Mouse (Mus musculus) adrenal gland, adult 2 months (tissue): ENCODE results near the gene Banp. TPM values are rescaled to one million over a fixed set of nuclear protein-coding genes. Genes with fewer than 3 reads are reported as not detected.

Source experiments
- DNase-seq: peaks from one replicate; pipeline ENCODE4 v3.0.0; 2021
- microRNA-seq, 2 experiments: library from miRNA; unstranded; fragments of <30 nt; microRNA quantifications; one replicate each; pipeline ENCODE4 v1.2.0; 2021
- polyA plus RNA-seq: library from polyadenylated mRNA; depleted of rRNA; stranded (reverse); fragments of >200 nt; gene quantifications from 2 replicates; pipeline ENCODE4 v1.2.3, GENCODE M21; 2012; rRNA removed
- total RNA-seq, 2 experiments: library from RNA; stranded (reverse); gene quantifications; 2 replicates each; pipeline ENCODE4 v1.2.3; 2021

The Banp gene
- total and polyA plus RNA-seq, 3 experiments, result 16.3 to 72.6 (median 52.3) TPM

DNA sequence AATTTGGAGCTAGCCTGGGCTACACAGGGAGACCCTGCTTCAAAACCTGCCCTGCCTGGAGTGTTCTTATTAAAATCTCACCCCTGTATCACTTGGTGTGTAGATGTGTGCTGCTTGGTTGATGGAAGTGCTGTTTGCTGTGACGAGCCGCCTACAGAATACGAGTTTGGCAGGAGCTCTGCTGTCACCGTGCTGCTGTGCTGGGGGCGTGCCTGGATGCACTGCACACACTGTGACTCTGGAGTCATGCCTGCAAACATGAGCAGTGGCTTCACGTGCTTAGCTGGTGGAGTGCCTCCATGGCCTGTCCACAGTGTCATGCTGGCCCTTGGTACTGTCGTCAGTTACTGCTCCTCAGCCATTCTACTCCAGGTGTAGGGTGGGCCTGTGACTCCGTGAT, 109.4 kb downstream of the Banp start:
- DNase-seq, result no peak

DNA sequence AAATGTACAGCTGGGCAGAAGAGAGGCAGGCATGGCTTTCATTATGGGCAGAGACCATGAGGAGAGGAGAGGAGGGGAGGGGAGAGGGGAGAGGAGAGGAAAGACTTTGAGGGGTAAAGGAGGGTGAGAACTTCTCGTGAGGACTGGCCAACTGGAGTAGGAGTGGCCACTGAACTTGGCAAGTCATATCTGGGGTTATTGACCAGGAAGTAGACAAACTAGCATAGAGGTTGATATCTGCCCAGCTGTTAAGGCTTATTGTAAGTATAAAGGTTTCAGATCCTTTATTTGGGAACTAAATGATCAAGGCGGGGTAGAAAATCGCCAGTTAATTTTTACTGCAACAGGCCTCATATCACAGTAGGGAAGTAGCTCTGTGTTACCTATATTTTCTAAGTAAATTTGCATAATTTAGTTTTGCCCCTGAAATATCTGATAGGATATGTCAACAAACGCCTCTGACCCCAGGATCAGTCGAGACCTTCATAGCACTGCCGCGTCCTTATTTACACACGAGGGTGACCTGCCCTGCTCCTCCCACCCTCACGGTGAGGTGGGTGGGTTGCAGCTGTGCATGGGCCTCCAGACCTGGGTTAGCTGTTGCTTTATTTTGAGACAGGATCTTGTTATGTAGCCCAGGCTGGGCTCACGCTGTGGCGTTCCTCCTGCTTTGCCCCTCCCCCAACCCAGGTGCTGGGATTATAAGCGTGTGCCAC, 113.1 kb downstream of the Banp start:
- no peak for DNase-seq

DNA sequence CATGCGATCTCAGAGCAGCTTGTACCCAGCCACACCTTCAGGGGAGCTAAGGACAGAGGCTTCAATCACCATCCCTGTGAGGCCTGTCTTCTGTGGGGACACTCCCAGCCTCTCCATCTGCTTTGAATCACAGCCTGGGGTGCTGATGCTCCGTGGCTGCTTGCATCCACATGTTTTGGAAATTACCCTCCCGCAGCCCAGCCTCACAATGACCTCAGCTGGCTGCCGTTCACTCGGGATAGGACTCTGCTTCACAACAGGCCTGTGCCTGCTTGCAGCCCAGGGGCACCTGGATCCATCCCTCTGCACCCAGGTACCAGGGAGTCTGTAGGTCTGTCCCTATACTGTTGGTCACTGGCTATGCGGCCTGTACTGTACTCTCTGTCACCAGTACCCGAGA, 114.8 kb downstream of the Banp start:
- DNase-seq, result no peak

DNA sequence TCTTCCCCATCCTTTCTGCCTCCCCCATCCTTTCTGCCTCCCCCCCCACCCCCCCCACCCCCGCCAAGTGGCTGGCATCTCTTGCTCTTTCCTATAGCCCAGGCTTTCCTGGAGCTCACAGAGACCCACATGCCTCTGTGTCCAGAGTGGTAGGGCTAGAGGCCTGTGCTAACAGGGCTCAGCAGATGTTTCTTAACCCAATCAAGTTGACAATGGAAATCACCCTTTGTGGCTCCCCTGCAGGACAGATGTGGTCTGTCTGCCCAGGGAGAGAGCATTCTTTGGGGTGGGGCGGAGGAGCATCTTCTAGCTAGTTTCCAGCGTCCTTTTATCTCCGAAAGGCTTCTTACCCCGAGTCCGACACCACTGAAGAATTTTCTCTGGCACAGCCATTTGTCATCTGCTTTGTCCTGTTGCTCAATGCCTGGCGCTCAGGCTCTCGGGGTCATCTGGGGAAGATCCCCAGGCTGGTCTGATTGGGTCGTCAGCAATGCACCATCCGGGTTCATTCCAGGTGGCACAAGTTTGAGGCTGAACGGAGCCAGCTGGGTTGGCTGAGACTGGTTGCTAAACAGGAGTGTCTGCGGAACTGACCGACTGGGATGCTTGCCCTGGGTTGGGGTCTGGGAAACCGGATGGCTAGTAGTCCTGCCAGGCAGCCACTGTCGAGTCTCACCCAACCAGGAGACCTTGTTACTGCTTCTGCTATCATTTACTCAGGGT, 118.4 kb downstream of the Banp start:
- peak; percentile 25 for DNase-seq

DNA sequence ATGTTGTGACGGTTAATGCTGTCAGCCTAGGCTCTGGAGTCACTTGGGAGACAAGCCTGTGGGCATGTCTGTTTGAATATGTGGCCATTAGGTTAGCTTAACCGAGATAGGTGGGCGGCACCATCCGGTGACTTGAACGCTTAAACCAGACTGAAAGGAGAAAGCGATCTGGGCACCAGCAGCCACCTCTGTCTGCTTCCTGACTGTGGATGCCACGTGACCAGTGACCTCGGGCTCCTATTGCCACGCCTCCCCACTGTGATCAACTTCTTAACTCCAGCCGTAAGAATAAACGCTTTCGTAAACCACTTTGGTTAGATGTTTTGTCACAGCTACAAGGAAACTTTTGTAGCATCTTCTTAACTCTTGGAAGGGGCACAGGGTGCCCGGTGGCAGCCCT, 119.1 kb downstream of the Banp start:
- no peak for DNase-seq

DNA sequence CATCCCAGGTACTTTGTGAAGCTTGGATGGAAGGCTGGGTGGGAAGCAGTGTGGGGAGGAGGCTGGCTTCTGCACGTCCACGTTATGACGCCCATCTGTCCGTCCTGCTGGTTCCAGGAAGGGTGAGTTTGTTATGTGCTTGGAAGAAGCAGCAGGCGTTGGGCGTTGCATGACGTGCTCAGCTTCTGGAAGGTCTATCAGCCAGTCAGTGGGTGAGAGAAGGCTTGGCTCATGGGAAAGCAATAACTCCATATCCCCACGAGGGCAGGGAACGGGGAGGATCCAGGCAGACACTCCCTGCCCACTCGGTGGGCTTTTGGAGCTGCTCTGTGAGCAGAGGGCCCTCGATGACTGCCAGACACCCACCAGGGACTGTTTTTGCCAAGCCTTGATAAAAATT, 119.7 kb downstream of the Banp start:
- no peak for DNase-seq

DNA sequence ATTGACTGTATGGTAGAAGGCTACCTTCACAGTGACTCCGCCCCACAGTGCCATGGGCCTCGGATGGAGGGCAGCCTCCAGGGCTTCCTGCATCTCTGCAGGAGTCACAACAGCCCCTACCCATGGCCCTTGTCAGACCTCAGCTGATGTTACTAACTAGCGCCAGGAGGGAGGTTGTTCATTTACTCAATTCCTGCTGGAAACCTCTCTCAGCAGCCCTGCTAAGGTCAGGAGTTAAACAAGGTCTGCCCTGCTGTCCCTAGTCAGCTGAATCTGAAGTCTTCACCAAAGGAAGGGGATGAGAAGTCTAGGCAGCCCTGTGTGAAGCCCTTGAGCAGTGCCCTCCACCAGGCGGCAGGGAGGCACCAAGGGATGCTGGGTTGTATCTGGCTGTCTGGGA, 121.6 kb downstream of the Banp start:
- no peak for DNase-seq

DNA sequence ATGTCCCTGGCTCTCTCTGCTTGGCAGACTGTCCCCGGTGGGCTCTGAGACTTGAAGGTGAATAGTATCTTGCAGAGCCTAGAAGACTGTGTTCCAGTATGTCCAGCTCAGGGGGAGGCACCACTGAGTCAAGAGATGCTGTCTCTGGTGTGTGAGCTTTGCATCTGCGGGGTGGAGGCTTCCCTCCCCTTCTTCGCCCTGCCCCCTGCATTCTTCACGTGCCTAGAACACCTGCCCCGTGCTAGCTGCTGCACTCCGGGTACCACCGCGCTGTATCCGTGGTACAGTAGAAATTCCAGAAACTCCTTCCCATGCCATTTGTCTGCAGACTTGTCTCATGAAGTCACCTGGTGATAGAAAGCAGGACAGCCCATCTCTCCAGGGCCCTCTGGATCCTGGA, 124.4 kb downstream of the Banp start:
- no peak for DNase-seq

DNA sequence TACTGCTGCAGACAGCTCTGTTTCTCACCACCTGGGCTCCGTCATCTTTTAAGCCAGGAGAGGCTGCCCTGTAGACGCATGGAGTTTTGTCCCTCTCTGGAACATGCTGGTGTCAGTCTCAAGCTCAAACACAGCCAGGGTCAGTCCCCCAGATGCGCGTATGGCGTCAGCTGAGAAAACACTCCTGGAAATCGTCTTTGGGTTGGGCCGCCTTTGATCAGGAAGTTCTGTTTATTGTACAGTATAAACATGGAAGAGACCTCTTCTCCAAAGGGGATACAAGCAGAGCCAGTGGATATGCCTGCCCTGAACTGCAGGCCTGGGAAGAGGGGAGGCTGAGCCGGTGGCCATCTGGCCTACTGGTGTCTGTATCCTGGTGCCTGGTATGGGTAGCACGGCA, 124.9 kb downstream of the Banp start:
- no peak for DNase-seq

DNA sequence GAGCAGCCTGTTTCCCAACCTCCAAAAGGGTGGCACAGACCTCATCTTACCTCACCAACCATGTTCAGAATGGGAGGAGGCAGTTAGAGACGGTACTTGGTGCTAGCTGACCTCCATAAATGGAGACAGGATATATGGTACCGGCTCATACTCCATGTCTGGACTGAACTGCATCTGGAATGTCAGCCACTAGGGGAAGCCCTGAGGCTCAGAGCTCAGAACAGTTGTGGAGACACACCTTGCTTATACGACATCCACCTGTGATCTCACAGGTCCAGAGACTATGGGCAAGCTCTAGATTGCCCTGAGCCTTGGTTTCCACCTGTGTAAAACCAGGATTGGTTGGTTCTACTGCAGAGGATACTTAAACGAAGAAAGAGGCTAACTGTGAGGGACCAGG, 125.4 kb downstream of the Banp start:
- DNase-seq, result no peak

DNA sequence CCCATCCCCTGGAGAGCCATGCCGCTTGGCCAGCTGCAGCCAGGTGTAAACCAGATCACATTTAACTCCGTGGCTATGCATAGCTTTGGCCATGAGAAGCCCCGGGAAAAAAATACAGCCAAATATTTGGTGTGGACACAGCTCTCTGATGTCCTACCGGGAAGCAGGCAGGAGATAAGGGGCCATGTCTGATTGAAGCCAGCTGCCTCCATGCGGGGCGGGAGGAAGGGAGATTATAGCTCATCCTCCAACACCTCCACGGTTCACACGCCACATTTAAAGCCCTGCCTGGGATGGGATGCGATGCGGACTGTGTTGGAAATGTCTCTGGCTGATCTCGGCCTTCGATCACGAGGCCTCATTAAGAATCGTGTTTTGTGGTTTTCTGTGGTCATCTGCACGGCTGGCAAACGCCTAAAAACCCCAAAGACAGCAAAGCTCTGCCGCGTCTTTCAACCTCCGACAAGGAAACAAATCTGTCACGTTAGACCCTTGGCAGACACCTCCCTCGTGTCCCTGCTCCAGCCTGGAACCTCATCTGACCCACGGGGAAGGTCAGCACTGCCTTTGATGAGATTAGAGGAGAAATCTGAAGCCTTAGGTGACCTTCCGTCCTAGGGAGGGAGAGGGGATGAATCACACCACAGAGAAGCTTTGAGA, 126.8 kb downstream of the Banp start:
- peak; percentile 48 for DNase-seq

DNA sequence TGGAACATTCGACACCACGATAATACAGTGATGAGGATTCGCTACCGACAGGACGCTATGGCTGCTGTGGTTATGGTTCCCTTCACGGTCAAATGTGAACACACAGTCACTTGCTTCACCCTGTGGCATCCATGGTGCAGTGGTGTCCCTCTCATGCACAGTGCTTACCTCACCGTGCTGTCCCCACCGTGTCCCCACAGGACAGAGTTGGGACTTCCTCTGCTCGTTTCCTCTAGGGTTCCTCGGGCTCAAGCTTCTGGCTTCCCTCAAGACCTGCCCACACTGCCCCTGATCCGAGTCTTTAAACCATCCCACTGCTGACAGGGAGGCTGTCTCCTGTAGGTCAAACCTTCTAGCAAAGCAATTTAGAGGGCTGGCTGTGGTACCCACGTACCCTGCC, 128.8 kb downstream of the Banp start:
- no peak for DNase-seq

Small RNA genes within 50 kb of the gene (microRNA-seq; reads per million reads assigned to microRNA genes)
- gene Mir7237, result 0 to 0.41 reads per million in 2 experiments

Other genes starting within 250 kb of the Banp start
- gene Jph3, start 220.1 kb upstream of the Banp start, total RNA-seq, result 1 to 10 TPM; 1.6 to 2.2 TPM
- 3.1 TPM in 2 replicates for gene Jph3, start 220.1 kb upstream of the Banp start, polyA plus RNA-seq
- 10 to 100 TPM; 17.2 to 25.6 TPM for gene Klhdc4, start 120.2 kb upstream of the Banp start, total RNA-seq
- 12.2 and 14.9 TPM in 2 replicates for gene Klhdc4, start 120.2 kb upstream of the Banp start, polyA plus RNA-seq
- 10 to 100 TPM; 38.9 to 46.4 TPM for gene Slc7a5, start 42.1 kb upstream of the Banp start, total RNA-seq
- gene Slc7a5, start 42.1 kb upstream of the Banp start, polyA plus RNA-seq, result 93.9 and 97.5 TPM in 2 replicates
- under 1 TPM in 1 of 2 experiments, not detected in 1; 0.69 TPM for gene Car5a, start 4.8 kb upstream of the Banp start, total RNA-seq
- 0.12 TPM in 1 of 2 replicates, not detected in the other for gene Car5a, start 4.8 kb upstream of the Banp start, polyA plus RNA-seq